Mouse (Mus musculus) fat pad, adult 2 months (tissue): ENCODE data around the gene Ccpg1.

Experiments
- DNase-seq: peaks from one replicate; pipeline ENCODE4 v3.0.0-alpha.2; 2011; ENCODE audit warnings: low read depth, low spot score; ENCODE audit errors: extremely low read depth

The Ccpg1 gene

GRCm38 (mm10) chr9:72992576-72992975, 7.3 kb downstream of the Ccpg1 start:
- DNase-seq: no peak

GRCm38 (mm10) chr9:72996167-72996566, 10.9 kb downstream of the Ccpg1 start:
- no peak for DNase-seq

- no peak for DNase-seq
These were observed 11.6 kb downstream of the Ccpg1 start for GRCm38 (mm10) chr9:72996806-72997205.

- no peak for DNase-seq
These were observed 15.3 kb downstream of the Ccpg1 start for GRCm38 (mm10) chr9:73000487-73000886.

DNA sequence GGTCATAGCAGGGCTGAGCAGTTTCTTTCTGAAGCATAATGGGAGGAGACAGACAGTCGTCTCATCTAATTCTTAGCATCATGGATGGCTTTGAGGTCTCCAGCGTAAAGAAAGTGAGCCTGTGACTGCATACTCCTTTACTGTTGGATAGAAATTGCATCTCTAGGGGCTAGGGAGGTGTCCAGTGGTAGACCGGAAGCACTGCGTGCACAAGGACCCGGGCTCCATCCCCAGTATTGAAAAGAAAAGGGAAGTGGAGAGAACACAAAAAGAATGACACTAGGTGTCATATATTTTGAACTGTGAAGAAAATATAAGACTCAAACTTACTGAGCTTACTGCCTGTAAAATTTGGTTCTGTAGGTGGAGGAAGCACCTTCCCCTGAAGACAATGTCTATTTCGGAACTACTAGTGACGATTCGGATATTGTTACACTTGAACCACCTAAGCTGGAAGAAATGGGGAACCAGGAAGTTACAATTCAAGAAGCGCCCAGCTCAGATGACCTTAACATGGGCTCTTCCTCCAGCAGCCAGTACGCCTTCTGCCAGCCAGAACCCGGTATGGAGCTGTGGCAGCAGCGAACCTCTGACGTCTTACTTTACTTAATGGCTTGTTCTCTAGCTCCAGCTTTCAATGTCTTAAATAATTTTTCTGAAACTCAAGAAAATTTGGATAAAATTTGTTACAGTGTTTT, 16.2 kb downstream of the Ccpg1 start:
- no peak for DNase-seq

- no peak for DNase-seq
These were observed 16.9 kb downstream of the Ccpg1 start for GRCm38 (mm10) chr9:73002177-73002576.

DNA sequence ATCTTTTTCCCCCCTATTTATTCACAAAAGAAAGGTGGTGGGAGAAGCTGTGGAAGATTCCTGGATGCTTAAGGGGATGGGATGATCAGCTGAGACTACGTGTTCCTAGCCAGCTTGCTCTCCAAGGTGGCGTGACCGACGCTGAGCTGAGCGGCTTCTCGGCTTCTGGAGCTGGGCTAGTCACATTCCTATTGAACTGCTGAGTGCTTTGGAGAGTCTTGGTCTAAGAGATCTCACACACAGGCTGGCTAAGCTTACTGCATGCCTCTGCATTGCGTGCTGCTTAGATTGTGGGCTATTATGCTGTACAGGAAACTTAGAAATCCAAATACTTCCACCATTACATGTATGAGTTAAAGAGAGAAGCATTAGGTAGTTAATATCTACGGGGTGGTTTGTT, 18.8 kb downstream of the Ccpg1 start:
- DNase-seq: no peak

GRCm38 (mm10) chr9:73005106-73005505, 19.9 kb downstream of the Ccpg1 start:
- DNase-seq: no peak

- no peak for DNase-seq
These were observed 20.9 kb downstream of the Ccpg1 start for GRCm38 (mm10) chr9:73006175-73006574.

GRCm38 (mm10) chr9:73008384-73008783, 23.2 kb downstream of the Ccpg1 start:
- no peak for DNase-seq

DNA sequence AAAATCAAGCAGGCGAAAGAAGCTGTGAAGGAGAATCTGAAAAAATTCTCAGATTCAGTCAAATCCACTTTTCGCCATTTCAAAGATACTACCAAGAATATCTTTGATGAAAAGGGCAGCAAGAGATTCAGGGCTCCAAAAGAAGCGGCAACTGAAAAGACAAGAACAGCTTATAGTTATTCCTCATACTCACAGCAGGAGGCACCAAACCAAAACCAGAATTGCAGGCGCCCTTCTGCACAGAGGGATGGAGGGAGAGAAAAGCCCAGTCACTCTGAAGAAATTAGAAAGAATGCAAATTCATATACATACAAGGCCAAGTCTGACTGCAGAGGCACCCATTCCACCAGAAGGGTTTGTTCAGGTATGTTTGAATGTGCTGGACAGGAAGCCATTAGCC, 27.4 kb downstream of the Ccpg1 start:
- no peak for DNase-seq

GRCm38 (mm10) chr9:73014724-73015123, 29.5 kb downstream of the Ccpg1 start:
- DNase-seq: no peak

DNA sequence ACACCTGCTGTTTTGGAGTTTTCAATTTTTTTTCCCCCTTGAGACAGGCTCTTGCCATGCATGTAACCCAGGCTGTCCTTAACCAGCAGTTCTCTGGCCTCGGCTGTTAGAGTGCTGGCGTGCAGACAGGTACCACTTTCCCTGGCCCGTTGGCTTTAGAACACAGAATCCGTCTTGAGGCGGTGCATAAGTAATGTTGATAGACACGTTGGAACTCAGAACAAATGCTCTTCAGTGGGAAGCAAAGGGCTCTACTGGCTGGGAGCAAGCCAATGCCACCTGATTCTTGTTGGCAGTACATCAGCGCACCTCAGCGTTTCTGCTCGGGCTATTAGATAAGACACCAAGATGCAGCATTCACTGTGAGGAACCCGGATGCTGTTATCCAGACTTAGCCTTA, 34.6 kb downstream of the Ccpg1 start:
- no peak for DNase-seq

- DNase-seq: peak; percentile 50
These were observed 35.4 kb downstream of the Ccpg1 start for GRCm38 (mm10) chr9:73020566-73021097.

GRCm38 (mm10) chr9:73025818-73026636, 40.8 kb downstream of the Ccpg1 start:
- DNase-seq: no peak

DNA sequence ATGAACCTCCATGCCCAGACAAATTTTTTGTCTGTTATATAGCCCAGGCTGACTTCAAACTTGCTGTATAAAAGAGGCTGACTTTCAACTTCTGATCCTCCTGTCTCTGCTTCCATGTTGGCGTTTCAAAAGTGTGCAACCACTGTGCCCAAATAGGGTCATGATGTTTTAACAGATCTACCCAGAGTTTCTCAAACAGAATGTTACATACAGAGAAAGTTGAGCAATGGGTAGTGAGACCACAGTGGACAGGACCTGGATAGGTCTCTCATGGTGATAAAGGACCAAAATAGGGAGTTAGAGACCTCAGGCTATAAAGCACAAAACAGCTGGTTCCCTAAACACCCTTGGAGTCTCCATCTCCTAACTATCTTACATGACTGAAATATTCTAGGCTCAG, 45.2 kb downstream of the Ccpg1 start:
- no peak for DNase-seq

GRCm38 (mm10) chr9:73031421-73031820, 46.2 kb downstream of the Ccpg1 start:
- no peak for DNase-seq

GRCm38 (mm10) chr9:73033406-73033805, 48.2 kb downstream of the Ccpg1 start:
- DNase-seq: no peak

DNA sequence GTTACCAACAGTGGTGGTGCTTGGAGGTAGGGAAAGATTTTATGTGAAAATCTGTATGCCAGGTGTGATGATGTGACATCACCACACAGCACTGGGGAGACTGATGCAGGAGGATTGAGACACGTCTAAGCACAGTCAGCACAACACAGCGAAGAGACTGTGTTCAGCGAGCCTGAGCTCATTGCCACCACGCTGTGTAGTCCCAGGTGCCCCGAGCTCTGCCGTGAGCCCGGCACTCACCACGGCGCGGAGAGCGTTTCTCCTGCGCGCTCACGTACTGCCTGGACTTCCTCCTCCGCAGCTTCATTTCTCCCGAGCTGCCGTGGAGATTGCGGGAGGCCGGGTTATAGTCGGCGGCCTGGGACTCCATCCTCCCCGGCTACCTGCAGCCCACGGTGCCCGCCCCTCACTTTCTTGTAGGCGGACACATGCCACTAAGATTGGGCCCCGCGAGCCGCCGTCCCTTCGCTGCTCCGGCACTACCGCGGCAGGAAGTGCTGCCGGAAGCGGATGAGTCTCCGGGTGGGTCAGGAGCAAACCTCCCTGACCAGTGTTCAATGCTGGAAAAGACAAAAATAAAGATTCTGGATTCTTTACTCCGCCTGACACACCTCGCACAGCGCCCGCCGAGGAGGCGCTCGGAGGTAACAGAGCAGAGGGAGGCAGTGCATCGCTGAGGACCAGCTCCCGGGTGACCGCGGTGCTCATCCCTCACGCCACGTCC, 54.2 kb downstream of the Ccpg1 start:
- DNase-seq: no peak

DNA sequence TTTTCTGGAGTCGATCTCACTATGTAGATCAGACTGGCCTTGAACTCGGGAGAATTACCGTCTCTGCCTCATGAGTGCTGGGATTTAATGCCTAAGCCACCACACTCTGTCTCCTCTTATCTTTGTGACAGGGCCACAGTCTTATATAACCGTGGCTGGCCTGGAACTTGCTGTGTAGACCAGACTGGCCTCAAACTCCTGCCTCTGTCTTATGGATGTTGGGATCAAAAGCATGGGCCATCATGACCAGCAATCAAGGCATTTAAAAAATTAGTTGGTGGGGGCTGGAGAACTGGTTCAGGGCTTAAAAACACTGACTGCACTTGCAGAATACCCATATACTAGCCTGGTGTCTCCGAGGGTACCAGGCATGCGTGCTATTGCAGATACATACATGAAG, 54.9 kb downstream of the Ccpg1 start, which contains the start of gene Pigb:
Pigb (minus strand) TSS at position 299 of the 400 bp plus-strand sequence.
- DNase-seq: no peak
